Mouse (Mus musculus) 3T3-L1 (cell line): Measurements from ENCODE around the gene Krt35.

ENCODE experiments used
- DNase-seq: peaks from one replicate; pipeline ENCODE4 v3.0.0-alpha.2; 2015; ENCODE audit warnings: low read depth, low spot score

Gene Krt35

GRCm38 (mm10) chr11:100066236-100067010 is 29.6 kb downstream of the Krt35 start:
- no peak for DNase-seq

- peak; percentile 29 for DNase-seq
These were observed 37.2 kb downstream of the Krt35 start for GRCm38 (mm10) chr11:100058875-100059274.

- DNase-seq = peak; percentile 92
These were observed 40.1 kb downstream of the Krt35 start for GRCm38 (mm10) chr11:100055686-100056655.

- no peak for DNase-seq
These were observed 45.6 kb downstream of the Krt35 start, which contains the start of gene Krt31 for GRCm38 (mm10) chr11:100050451-100050850. Krt31 (minus strand) TSS chr11:100050551.

- DNase-seq = no peak
These were observed 48.8 kb downstream of the Krt35 start for GRCm38 (mm10) chr11:100047193-100047592.

- peak; percentile 20 for DNase-seq
These were observed 49.7 kb downstream of the Krt35 start for GRCm38 (mm10) chr11:100046303-100046866.
